Mouse (Mus musculus): ENCODE measurements around the gene Areg.

GRCm38 (mm10) chr5:91194572-91194971 lies 55.2 kb downstream of the Areg start:
- TF ChIP-seq CTCF (IDR thresholded peaks at IDR 0.05; ENCODE audit: low read depth), result no peak
- no peak for TF ChIP-seq EP300 (optimal IDR thresholded peaks at IDR 0.05)

Data from stomach, postnatal 0 days (tissue).